Mouse (Mus musculus): ENCODE results near the gene Prdx6.

Prdx6 gene

DNA sequence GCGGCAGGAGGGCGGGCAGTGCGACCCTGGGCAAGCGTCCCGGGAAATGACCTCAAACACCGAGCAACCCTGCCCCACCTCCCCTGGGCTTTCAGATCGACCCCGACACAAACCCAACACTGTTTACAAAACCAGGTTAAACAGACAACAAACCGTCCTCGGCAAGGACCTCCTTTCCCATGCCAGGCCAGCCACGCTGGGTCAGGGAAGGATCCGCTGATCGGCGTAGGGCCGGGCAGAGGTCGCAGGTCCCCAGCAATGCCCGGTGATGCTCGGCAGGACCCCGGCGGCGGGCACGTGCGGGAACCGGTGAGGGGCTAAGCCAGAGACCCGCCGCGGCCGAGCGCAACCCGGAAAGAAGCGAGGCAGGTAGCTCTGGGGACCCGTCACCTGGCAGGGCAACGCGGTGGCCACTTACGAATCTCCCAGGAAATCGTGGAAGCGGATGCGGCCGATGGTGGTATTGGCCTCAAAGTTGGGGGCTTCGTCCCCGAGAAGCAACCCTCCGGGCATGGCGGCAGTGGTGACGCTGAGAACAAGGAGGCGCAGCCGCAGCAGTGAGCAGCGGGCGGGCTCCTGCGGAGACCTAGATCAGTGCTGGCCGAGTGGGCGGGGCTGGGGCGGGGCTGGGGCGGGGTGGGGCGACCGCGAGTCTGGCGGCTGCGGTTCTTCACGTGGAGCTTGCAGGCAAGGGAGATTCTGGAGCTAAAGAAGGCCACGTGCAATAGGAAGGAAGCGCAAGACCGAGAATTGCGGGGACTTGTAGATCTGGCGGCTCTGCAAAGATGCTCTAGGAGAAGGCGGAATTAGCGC lies at the start of gene Prdx6:
Prdx6 (minus strand) TSS at position 616 of the 813 bp plus-strand sequence.
- DNase-seq: peak; percentile 81

DNA sequence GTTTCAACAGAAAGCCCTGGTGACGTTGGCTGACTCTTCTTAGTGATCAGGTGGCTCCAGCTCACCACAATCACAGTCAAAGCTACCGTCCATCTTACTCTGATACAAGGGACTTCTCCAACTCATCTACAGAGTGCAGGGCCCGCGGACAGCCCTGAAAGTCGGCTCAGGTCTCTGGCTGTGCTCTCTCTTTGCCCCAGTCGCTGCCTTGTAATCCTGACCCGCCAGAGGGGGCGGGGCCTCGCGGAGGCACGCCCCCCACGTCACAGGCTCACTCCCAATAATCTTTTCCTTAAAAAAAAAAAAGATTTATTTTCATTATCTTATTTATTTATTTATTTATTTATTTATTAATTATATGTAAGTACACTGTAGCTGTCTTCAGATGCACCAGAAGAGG lies 37.2 kb upstream of the Prdx6 start:
- no peak for DNase-seq

DNA sequence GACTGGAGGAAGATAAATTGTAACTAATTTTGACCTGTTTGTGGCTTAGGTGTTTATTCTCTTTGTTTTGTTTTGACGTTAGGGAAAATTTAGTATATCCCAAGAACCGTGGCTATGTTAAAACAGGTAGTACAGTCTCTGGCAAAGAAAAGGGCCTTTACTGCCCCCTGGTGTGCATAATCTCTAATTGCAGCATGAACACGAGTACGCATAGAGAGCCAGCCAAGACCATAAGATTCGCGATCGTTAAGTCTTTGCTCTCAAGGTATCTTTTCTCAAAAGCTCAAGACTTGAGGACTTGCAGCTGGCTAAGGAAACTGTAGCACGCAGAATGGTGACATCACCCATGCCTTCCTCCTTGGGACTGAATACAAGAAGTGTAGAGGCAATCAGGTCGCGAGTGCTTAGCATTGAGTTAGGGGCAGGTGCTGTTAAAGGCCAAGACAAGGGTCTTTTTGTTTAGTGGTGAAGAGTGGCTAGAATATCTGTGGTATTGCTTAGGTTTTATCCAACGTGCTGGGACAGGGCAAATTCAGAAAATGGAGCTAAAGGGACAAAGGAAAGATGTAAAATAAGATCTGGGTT lies 35.8 kb upstream of the Prdx6 start:
- DNase-seq: peak; percentile 59

DNA sequence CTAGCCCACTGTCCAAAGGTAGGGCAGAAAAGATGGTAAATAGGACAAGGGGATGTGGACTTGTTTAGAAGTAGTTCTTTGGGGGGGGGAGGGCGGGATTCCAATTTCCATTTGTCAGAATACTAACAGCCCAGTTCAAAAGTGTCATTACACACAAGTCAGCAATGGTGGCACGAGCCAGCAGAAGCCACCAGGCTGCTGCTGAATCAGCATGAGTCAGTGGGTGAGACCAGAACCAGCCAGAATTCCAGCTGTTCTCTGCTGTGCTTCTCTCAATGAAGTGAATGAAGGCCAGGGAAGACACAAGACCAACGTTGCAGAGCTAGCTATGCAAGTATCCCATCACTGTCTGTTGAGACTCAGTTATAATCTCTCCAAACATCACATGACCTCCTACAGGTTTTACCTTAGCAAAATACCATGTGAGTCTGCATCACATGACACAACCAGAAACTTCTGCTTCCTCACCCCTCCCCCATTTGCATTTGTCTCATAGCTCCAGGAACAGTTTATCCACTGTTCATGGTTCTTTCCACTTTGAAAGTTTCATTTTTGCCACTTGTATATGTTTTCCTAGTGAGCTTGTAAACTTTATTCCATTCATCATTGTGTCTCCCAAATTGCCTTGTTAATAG lies 30.2 kb upstream of the Prdx6 start:
- DNase-seq: no peak

DNA sequence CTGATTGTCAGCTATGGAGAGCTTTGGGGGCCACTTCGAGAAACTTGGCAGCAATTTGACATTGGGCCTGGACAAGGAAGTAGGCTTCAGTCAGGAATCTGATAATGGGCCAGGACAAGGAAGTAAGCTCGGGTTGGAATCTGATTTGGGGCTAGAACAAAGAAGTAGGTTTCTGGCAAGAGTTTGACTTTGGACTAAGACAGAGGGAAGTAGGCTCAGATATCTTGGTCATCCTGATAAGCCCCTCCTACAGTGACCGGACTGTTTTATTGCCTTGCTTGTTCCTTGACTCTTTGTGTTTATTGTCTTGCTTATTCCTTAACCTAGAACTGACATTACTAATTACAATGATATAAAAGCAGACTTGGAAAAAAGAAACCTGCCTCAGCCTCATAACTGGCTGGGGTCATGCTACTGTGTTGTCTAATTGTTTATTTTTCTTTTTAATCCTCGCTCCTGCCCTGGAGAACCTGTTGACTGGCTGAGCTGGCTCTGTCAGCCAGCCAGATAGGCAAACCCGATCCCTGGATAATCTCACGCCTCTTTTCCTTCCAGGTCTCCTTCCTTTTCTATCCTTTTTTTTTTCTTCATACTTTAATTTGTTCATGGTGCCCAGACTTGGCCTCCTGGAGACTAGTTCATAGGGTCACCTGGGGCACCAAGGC lies 28.4 kb upstream of the Prdx6 start:
- no peak for DNase-seq

DNA sequence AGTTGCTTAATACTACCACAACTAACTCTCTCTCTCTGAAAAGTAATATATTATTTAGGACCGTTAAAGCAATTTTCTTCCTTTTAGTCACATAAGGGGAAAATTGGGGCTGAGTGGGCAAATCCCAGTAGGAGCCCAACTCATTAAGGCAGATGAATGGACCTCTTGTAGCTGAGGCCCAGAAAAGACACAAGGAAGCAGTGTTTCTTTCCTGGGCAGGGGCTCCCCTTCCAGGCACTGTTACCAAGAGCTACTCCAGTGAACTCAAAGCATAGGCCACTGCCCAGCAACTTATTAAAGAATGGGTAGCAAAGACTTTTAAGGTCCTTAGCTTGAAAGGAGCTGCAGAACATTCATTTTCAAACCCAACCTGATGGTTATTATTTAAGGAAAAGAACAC lies 22.5 kb upstream of the Prdx6 start:
- DNase-seq: peak; percentile 59

DNA sequence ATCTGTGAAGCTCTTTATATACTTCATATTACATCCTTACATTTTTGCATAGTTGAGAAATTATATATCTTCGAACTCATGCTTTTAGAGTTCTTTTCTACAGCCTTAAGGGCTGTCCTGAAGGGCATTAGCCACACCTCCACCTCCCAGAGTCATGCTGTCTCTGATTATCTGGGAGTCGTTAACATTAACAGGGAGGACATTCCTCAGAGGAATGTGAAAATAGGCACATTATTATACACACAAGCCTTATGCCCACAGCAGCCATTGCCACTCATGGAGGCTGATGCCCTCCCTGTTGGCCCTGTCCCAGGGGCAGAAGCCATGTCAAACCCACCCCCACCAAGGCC lies 20.4 kb upstream of the Prdx6 start:
- no peak for DNase-seq

DNA sequence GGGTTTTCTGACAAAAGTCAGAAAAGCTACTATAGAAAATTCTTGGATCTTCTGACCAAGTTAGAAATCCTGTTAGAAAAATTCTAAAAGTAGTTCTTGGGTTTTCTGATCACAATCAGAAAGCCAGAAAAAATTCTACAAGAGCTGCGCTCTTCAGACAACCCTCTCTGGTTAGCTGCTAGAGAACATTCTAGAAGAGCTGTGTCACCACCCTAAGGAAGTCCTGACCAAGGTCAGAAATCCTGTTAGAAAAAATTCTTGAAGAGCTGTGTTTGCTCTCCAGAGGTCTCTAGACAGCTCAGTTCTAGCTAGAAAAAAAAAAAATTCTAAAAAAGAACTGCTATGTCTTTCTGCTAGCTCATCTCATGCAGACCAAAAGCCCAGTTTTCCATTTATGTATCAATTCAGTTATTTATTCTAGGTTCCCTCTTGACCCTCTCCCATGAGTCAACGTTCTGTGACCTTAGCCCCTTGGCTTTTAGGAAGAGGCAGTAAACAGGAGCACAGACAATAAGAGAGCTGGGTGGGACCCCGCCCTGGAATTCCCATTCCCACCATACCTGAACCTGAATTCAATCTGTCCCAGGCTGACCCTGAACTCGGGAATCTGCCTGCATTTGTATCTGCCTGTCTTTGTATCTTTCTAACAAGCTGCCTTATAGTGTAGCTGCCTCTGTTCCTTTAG lies 19.9 kb upstream of the Prdx6 start:
- DNase-seq: no peak

DNA sequence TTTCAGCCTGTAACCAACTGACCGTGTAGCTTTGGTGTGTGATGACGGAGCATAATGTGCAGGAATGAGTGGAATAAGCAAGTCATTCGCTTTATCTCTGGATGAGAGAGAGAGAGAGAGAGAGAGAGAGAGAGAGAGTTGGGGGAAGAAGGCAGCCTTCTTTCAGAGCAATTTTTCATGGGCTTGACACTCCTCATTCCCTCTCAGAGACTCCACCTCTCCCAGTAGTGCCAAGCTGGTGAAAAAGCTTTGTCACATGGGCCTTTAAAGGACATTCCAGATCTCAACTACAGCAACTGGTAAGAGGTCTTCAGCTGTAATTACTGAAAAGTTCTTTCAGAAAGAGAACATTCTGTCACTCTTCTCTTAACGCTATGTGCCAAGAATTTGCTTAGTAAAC lies 18.3 kb upstream of the Prdx6 start:
- DNase-seq: peak; percentile 42

DNA sequence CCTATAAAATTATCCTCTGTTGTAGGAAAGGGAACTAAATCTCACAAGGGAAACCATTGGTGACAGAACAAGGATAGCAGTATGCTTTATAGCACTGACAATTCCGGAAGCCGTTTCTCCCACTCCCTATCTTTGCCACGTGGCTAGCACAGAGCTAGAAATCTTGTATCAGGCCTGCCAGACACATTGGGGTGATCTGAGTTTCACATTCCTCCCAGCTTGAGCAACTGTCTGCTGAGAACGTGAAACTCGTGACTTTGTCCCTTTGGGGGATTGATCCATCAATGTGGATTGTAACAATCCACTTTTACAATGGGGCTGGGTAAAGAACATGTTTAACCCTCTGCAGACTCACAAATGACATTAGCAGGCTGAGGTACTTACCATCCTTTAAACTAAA lies 17.9 kb upstream of the Prdx6 start:
- no peak for DNase-seq

DNA sequence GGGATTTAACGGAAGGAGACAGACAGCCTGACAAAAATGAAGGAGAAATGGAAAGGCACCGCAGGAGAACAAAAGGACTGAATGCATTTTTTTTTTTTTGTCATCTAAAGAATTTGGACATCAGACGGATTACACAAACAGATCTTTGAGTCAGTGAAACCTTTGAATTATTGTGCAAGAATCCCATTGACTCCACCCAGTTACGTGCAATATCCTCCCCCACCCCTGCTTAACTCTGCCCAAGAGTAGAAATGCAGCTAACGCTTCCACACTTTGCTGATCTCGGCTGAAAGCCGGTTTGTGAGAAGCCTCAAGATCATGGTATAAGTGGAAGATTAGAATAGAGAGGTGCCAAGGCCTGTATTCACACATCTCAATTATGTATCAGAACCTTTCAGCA lies 17.1 kb upstream of the Prdx6 start:
- DNase-seq: no peak

DNA sequence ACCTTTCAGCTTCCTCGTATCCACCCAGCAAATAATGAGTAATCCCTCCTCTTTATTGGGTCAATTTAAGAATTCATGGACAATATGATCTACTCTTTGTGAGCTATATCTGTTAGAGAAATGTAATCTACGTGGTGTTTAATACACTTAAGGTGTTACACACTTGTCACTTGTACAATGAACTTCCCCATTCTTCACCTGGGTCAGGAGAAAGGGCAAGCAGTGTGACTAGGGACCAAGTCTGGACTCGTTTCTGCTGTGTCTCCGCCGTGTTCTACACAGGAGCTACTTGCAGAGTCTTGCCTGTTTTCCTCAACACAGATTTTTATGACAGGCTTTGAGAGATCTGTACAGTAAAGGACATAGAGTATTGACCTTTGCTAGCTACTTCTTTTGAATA lies 13.9 kb upstream of the Prdx6 start:
- DNase-seq: no peak

DNA sequence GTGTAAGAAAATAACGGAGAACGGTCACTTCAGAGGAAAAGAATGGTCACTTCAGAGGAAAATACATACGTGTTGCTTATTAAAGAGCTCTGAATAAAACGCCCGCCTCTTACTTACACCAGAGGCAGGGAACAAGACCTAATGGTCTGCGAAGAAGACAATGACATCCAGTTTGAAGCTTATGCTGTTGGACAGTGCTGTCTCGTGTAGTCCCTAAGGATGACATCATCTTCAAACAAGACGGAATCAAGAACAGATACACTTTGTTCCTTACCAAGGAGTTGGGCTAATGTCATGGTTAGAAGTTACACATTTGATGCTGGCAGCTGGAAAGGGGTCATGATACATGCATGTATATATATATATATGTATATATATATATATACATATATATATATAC lies 12.6 kb upstream of the Prdx6 start:
- no peak for DNase-seq

DNA sequence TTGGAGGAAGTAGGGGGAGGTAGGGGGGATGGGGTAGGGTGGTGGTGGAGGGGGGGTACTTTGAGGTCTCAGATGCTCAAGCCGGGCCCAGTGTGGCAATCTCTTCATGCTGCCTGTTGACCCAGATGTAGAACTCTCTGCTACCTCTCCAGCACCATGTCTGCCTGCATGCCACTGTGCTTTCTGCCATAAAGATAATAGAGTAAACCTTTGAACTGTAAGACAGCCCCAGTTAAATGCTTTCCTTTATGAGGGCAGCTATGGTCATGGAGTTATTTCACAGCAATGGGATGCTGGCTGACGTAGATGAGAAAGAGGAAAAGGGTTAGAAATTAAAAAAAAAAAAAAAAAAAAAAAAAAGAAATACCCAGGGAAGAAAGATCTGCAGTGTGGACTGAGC lies 11.5 kb upstream of the Prdx6 start:
- DNase-seq: no peak

DNA sequence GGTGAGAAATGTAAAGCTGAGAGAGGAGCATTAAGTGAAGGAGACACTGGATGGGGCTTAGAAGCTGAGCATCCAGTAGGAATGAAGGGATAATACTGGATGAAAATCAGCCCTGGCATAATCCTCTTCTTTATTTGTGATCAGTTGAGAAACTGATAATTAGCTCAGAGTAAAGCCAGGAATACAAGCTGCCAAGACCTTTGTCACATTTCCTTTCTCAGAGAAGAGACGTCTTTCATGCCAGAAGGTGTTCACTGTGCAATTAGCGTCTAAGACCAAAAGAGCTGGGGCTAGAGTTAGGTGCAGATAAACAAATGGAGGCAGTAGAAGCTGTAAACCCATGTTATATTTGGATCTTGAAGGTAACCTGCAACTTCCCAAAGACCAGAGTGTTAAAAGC lies 9.7 kb upstream of the Prdx6 start:
- DNase-seq: no peak

DNA sequence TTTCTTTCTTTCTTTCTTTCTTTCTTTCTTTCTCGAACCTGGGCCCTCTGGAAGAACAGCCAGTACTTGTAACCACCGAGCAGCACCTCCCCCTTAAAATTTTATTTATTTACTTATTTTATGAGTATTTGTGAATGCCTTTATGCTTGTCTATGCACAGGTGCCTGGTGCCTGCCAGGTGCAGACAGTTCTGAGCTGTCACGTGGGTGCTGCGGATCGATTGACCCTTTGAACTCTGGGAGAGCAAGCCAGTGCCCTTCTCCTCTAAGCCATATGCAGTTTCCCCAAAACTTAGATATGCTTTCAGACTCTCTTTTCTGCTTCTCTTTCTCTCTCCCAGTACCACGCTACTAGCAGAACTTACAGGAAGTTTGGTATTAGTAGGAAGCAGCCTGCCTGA lies 8.1 kb upstream of the Prdx6 start:
- DNase-seq: no peak

DNA sequence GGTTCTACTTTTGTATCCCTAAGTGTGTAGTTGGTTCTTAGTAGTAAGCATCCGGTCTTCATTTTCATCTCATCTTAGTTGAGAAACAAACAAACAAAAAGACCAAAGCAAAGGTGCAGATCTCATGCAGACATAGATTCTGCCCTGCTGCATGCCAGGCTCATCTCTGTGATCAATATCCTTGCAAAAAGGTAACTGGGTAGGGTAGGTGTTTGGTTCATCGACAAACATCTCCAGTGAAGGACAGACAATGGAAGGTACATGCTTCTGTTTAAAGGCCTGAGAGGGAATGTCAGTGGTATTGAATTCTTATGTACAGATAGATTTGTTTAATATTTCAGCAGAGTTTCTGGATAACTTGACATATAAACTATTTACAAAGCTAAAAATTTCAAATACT lies 7.3 kb upstream of the Prdx6 start:
- no peak for DNase-seq

DNA sequence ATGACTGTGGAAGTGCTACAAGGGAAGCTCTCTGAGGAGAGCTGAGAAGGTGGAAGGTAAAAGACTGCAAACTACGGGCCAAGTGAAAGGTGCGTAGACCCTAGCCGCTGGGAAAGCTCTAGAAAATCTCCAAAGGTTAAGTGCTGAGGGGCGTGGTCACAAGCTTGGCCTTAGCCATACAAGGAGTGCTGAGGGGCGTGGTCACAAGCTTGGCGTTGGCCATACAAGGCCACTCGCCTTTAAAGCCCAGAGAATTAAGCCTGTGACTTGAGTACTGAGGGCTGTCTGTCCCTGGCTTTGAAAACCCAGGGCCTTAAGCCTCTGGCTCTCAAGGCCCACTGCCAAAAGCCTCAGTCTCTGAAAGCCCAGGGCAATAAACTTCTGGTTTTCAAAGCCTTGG lies 5.9 kb upstream of the Prdx6 start:
- DNase-seq: no peak

DNA sequence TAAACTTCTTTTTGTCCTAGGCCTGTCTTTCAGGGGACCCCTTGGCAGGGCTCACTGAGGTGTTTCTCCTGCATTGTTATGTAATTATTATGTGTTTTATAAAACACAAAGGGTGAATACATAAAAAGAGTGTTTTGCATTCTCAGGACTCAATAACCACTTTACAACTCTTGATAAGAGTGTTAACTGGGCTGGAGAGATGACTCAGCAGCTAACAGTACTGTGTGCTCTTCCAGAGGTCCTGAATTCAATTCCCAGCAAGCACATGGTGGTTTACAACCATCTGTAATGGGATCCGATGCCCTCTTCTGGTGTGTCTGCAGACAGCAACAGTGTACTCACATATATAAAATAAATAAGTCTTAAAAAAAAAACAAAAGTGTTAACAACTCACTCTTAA lies 3.3 kb upstream of the Prdx6 start:
- DNase-seq: no peak

DNA sequence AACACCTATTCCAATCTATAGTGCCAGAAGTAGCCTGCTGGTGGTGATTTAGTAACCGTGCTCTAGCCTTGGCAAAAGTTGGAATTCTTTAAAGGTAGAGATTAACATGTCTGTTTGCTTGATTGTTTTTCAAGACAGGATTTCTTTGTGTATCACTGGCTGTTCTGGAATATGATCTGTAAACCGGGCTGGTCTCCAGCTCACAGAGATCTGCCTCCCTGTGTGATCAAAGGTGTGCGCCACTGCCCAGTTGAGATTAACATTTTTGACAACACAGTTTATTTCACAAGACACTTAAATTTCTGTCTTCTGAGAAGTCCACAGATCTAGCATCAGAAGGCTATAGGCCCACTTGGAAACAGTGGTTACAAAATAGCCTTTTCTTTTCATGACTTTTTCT lies 1.9 kb upstream of the Prdx6 start:
- no peak for DNase-seq

DNA sequence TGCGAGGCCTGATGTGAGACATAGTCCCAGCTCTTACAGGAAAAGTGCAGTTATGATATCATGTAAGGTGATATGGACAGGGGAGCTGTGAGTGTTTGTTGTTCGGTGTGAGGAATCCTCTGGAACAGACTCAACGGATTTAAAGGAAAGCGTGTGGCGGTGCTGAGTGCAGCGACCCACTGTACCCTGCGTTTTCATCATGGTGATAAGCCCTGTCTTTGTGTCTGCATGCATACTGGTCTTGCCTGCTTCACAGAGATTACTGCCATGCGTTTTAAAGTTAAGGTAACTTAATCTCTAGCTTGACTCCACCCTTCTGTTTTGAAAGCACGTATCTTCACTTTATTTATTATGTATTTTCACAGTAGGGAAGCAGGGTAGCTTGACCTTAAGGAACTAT lies 1.3 kb upstream of the Prdx6 start:
- no peak for DNase-seq

DNA sequence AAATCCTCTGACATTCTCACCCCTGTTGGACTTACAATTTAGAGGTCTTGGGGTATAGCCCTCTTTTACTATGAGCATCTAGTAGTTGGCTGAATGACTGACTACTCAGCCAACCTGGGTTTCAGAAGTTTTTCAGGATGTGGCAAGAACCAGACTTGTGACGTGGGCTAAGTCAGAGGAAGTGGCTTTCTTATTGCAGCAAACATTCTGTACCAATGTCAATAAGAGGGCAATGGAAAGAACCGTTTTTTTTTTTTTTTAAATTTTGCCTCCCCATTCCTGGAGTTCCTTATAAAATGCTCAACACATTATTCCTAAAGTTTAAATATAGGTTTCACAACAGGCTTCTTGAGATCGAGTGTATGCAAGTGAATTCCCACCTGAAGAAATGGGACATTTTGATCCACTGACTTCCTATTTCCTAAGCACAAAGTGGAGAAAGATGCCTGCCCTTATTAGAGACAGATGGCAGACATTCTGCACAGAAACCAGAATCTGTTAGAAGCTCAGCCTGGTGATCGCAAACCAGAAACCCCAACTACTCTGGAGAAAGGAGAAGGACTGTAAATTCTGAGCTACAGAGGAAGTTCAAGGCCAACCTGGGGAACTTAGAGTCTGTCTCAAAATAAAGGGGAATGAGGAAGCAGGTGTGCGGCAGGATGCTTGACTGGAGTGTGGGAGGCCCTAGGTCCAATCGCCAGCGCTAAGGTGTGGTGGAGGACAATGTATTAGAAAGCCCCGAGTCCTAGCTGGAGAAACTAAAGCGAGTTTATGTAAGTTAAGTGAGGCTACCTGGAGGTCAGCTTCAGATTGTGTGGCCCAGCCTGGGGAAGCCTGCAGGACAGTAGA lies 622 bp upstream of the Prdx6 start:
- no peak for DNase-seq
